Mouse (Mus musculus): ENCODE results near the gene Olfr572. TPM values are rescaled to one million over a fixed set of nuclear protein-coding genes. Genes with fewer than 3 reads are reported as not detected.

The Olfr572 gene
- polyA plus RNA-seq (2016; fragmentation: Nextera tagmentation; extraction: Ambion mirVana), result not detected in 2 replicates

DNA sequence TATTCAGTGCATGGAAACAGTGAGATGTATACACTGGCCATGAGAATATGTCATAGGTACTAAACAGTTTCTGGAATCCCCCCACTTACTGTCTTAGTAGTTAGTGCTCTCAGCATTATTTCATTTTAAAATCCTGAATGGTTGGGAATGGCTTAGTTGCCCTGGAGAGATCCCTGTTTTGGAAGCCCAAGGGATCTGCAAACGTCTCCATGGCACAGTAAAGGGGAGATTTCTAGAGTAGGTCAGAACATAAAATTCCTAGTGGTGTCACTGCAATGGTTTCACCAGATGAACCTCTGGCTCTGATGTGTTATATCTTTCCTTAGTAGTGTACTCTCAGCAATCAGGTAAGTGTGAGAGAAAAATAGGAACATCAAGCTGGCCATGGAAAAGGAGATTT lies at the start of gene Olfr572:
Olfr572 (plus strand) TSS at position 301 of the 400 bp plus-strand sequence.
- 51% methylated on average over 1 of the region's 1 CpGs for WGBS
- Histone ChIP-seq H3K9ac (no peak within 1 kb of the TSS), H3K4me1 (replicated peaks) (no peaks in the 10 kb centered on the region), H3K4me2 (no peak within 1 kb of the TSS), H3K27me3 (replicated peaks) (no peaks in the 10 kb centered on the region), H3K9me3 (replicated peaks) (no peaks in the 10 kb centered on the region), H3K4me3 (no peak within 1 kb of the TSS), H3K36me3 (no peaks in the 10 kb centered on the region), H3K27ac (ENCODE audit: poor library complexity, severe bottlenecking) (no peak within 1 kb of the TSS)
- ATAC-seq (ENCODE audit: insufficient number of reproducible peaks, low FRiP score), result no peak

DNA sequence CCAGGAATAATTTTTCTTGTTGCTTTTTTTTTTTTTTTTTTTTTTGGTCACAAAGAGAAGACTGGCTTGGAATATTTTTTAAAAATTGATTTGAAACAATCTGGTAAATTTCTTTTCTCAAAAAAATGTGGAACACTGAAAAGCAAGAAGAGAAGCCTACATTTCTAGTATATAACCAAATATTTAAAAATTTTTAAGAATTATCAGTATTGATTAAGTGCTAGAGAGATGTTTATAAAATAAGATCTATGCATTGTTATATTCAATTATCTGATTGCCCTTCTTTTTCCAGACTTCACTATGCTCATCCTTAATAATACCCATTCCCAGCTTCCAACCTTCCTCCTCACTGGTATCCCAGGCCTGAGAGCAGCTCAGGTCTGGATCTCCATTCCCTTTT lies 47.4 kb upstream of the Olfr572 start, which contains the start of gene Olfr568:
Olfr568 (plus strand) TSS at position 301 of the 400 bp plus-strand sequence.
- Histone ChIP-seq H3K27me3 (replicated peaks) (no peaks in the 10 kb centered on the region), H3K9ac (no peak within 1 kb of the TSS), H3K4me1 (replicated peaks) (no peaks in the 10 kb centered on the region), H3K27ac (ENCODE audit: poor library complexity, severe bottlenecking) (no peak within 1 kb of the TSS), H3K4me3 (no peak within 1 kb of the TSS), H3K9me3 (replicated peaks) (no peaks in the 10 kb centered on the region), H3K4me2 (no peak within 1 kb of the TSS), H3K36me3 (no peaks in the 10 kb centered on the region)
- no peak for ATAC-seq (ENCODE audit: insufficient number of reproducible peaks, low FRiP score)

DNA sequence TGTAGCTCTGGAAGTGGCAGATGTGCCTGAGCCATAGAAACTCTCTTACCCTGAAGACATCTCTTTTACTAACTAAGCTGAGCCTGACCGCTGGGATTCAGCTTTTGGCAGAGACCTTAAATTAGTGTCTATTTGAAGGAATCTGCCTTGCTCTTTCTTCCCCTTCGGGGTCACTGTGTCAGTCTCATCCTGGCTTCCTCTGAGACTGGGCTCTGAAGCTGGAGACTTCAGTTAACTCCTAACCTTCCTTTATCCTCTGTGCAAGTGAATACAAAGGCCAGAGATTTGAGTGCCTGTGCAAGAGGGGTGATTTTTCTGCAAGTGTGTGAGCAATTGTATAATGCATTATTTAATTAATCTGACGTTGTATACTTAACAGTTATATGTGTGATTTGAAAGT lies 33.4 kb upstream of the Olfr572 start, which contains the start of gene Olfr569:
Olfr569 (minus strand) TSS at position 101 of the 400 bp plus-strand sequence.
- H3K27ac ChIP-seq (ENCODE audit: poor library complexity, severe bottlenecking), result no peak within 1 kb of the TSS
- H3K4me2 ChIP-seq, result no peak within 1 kb of the TSS
- ATAC-seq (ENCODE audit: insufficient number of reproducible peaks, low FRiP score), result no peak
- no peaks in the 10 kb centered on the region for H3K4me1 ChIP-seq (replicated peaks)
- no peaks in the 10 kb centered on the region for H3K27me3 ChIP-seq (replicated peaks)
- H3K36me3 ChIP-seq, result no peaks in the 10 kb centered on the region
- H3K9ac ChIP-seq, result no peak within 1 kb of the TSS
- no peaks in the 10 kb centered on the region for H3K9me3 ChIP-seq (replicated peaks)
- WGBS, result 68% methylated on average over 3 of the region's 3 CpGs
- H3K4me3 ChIP-seq, result no peak within 1 kb of the TSS

DNA sequence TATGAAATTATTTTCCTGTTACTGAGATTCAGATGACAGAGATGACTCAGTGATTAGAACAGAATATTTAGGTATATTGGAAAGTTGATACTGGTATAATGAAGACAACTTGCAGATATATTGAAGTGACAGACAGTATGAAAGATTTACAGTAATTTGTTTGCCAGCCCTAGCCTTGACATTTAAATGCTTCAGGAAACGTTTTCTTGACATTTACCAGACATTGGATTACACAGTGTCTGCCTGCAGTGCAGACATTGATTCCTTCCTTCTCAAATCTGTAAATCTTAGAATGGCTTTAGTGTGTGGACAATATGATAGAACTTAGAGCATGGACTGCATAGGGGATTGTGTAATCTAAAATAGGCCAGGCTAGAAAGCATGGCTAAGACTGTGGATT lies 8.9 kb upstream of the Olfr572 start:
- Histone ChIP-seq H3K4me3 (no peak overlapping the region), H3K9ac (no peak overlapping the region), H3K9me3 (replicated peaks) (no peaks in the 10 kb centered on the region), H3K4me1 (replicated peaks) (0 out of 2 replicates have a peak, but pooled peaks cover 8% of the 10 kb centered on the region), H3K27me3 (replicated peaks) (no peaks in the 10 kb centered on the region), H3K27ac (ENCODE audit: poor library complexity, severe bottlenecking) (no peak overlapping the region), H3K36me3 (no peaks in the 10 kb centered on the region), H3K4me2 (no peak overlapping the region)
- WGBS, result 28% methylated on average over 1 of the region's 1 CpGs
- no peak for ATAC-seq (ENCODE audit: insufficient number of reproducible peaks, low FRiP score)

DNA sequence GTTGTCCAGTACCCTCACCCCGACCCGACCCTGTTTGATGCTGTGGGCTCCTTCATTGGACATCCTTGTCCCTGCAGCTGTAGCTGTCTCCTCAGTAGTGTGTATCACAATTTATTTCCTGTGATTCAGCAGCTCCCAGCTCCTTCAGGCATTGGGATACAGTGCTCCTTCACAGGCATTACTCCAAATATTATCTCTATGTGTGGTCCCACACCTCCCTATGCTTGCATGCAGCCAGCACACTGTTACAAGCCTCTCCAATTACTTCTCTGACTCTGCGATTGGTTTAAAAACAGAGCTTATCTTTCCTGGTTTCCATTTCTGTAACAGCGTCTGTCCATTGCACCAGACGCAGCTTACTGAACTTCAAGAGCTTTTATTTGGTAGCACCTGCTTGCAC lies 7.8 kb upstream of the Olfr572 start:
- no peaks in the 10 kb centered on the region for H3K9me3 ChIP-seq (replicated peaks)
- no peaks in the 10 kb centered on the region for H3K27me3 ChIP-seq (replicated peaks)
- no peak overlapping the region for H3K9ac ChIP-seq
- H3K4me1 ChIP-seq (replicated peaks), result 0 out of 2 replicates have a peak, but pooled peaks cover 8% of the 10 kb centered on the region
- H3K4me2 ChIP-seq, result no peak overlapping the region
- no peak overlapping the region for H3K27ac ChIP-seq (ENCODE audit: poor library complexity, severe bottlenecking)
- no peak for ATAC-seq (ENCODE audit: insufficient number of reproducible peaks, low FRiP score)
- WGBS, result 30% methylated on average over 5 of the region's 5 CpGs
- H3K4me3 ChIP-seq, result no peak overlapping the region
- no peaks in the 10 kb centered on the region for H3K36me3 ChIP-seq

DNA sequence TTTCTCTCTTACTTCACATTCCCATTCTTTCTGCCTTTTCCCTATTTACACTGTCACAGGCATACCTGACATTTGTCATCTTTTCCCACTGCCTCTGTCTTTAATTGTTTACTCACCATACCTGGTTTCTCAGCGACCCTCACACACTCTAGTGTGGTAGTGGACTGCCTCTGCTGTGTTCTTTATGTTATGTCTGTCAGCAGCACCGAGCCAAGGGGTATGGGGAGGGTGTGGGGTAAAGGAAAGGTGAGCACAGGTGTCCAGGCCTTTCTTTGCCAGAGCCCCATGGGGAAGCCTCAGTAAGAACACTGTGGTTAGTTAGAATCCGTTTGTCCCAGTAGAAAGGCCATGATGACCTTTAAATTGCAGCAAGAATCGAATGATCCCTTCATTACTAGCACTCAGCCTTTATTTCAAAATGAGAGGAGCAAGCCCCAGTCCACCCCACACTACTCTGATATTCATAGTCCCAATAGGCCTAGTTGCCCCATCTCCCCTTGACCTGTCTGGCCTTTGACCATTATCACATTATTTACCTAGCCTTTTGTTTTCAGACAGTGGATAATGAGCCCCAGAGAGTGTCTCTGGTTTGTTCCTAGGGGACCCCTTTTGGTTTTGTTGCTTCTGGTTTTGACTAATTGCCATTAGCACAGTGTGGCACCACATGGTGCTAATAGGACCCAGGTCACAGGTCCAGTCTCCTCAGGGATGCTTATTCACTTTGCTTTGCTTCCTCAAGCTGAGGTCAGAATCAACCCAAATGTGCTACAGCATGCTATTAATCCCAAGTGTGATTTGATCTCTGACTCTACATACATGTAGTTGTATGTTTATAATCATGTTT lies 7.0 kb upstream of the Olfr572 start, which contains the start of gene Olfr571:
Olfr571 (minus strand) TSS at position 505 of the 844 bp plus-strand sequence.
- no peaks in the 10 kb centered on the region for H3K36me3 ChIP-seq
- 0 out of 2 replicates have a peak, but pooled peaks cover 8% of the 10 kb centered on the region for H3K4me1 ChIP-seq (replicated peaks)
- no peaks in the 10 kb centered on the region for H3K9me3 ChIP-seq (replicated peaks)
- H3K27ac ChIP-seq (ENCODE audit: poor library complexity, severe bottlenecking), result no peak within 1 kb of the TSS
- H3K27me3 ChIP-seq (replicated peaks), result no peaks in the 10 kb centered on the region
- H3K4me2 ChIP-seq, result no peak within 1 kb of the TSS
- no peak within 1 kb of the TSS for H3K9ac ChIP-seq
- ATAC-seq (ENCODE audit: insufficient number of reproducible peaks, low FRiP score), result no peak
- whole genome bisulfite sequencing, result 59% methylated on average over 4 of the region's 4 CpGs
- H3K4me3 ChIP-seq, result no peak within 1 kb of the TSS

DNA sequence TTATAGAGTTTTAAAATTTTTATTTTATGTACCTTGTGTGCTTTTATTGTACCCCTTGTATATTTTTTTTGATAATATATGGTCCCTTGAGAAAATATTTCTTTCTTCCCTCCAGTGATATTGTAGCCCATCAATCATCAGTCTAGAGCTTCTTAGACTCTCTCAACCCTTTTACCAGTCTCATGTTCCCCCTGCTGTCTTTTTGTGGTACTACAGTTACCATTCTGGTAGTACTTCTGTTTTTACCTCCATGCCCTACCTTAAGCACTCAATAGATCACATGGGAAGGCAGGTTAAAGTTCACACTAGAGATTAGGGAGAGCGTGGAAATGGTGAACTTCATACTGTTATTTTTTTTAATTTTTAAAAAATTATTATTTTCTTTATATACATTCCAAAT lies 4.6 kb upstream of the Olfr572 start:
- no peaks in the 10 kb centered on the region for H3K36me3 ChIP-seq
- WGBS, result 11% methylated on average over 1 of the region's 1 CpGs
- ATAC-seq (ENCODE audit: insufficient number of reproducible peaks, low FRiP score), result peak; percentile 66
- H3K27me3 ChIP-seq (replicated peaks), result no peaks in the 10 kb centered on the region
- H3K27ac ChIP-seq (ENCODE audit: poor library complexity, severe bottlenecking), result no peak overlapping the region
- no peak overlapping the region for H3K4me2 ChIP-seq
- no peak overlapping the region for H3K9ac ChIP-seq
- no peaks in the 10 kb centered on the region for H3K9me3 ChIP-seq (replicated peaks)
- no peak overlapping the region for H3K4me3 ChIP-seq
- H3K4me1 ChIP-seq (replicated peaks), result 0 out of 2 replicates have a peak, but pooled peaks cover 6% of the 10 kb centered on the region

DNA sequence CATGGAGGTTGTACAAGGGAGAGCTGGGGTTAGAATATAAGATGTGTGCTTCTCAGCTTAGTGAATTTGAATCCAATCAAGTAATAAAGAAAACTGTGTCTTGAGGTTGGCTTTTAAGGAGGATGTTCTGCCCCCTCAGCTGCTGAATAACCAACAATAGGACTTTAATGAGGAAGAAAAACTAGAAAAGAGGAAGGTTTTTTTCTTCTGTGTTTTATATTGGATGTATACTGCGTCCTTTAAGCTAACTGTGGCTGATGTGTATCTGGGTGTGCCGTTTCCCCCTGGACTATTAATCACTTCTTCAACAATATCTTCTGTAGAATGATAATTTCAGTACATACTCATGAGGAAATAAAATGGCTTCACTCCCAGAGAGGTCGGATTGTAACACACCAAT lies 2.9 kb downstream of the Olfr572 start:
- ATAC-seq (ENCODE audit: insufficient number of reproducible peaks, low FRiP score), result no peak
- Histone ChIP-seq H3K4me2 (no peak overlapping the region), H3K4me1 (replicated peaks) (no peaks in the 10 kb centered on the region), H3K9ac (no peak overlapping the region), H3K9me3 (replicated peaks) (no peaks in the 10 kb centered on the region), H3K36me3 (no peaks in the 10 kb centered on the region), H3K4me3 (no peak overlapping the region), H3K27me3 (replicated peaks) (no peaks in the 10 kb centered on the region), H3K27ac (ENCODE audit: poor library complexity, severe bottlenecking) (no peak overlapping the region)
- WGBS, result 68% methylated on average over 3 of the region's 3 CpGs

DNA sequence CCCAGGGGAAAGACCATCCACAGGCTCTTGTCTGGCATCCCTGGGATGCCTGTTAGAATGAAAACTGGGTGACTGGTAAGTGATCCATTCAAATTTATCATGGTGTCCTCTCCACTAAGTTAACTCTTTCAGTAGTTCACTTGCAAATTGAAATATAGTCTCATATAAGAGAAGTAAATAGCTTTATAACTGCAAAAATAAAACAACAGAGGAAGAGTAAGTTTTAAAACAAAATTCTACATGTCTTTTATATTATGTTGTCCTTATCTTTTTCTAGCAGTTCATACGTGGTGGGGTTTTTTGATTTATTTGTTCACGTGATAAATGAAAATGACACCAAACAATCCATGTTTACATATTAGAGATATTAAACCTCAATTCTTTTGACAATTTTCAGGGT lies 18.3 kb downstream of the Olfr572 start, which contains the start of gene Olfr573-ps1:
Olfr573-ps1 (minus strand) TSS at position 101 of the 400 bp plus-strand sequence.
- no peaks in the 10 kb centered on the region for H3K27me3 ChIP-seq (replicated peaks)
- H3K9ac ChIP-seq, result no peak within 1 kb of the TSS
- H3K36me3 ChIP-seq, result no peaks in the 10 kb centered on the region
- WGBS, result 82% methylated on average over 2 of the region's 2 CpGs
- H3K4me2 ChIP-seq, result no peak within 1 kb of the TSS
- H3K4me1 ChIP-seq (replicated peaks), result no peaks in the 10 kb centered on the region
- H3K9me3 ChIP-seq (replicated peaks), result no peaks in the 10 kb centered on the region
- H3K27ac ChIP-seq (ENCODE audit: poor library complexity, severe bottlenecking), result no peak within 1 kb of the TSS
- no peak within 1 kb of the TSS for H3K4me3 ChIP-seq
- no peak for ATAC-seq (ENCODE audit: insufficient number of reproducible peaks, low FRiP score)

DNA sequence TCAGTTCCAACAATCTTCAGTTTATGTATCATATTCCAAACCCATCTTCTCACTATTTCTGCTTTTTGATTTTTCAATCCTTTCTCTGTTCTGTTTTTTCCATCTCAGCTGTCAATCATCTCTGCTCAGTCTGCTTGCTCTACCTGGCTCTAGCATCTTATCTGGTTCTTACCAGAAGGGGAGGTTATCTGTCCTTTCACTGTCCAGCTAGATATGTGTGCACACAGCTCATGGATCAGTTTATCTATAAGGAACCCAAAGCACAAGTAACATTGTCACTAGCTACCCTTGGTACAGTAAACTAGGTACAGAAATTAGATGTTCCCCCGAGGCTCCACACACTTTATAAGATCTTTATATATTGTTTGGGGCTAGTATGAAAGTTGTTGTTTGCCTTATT lies 19.2 kb downstream of the Olfr572 start:
- peak; percentile 80; the same call in 1 of the 2 replicates for ATAC-seq (ENCODE audit: insufficient number of reproducible peaks, low FRiP score)
- no peaks in the 10 kb centered on the region for H3K9me3 ChIP-seq (replicated peaks)
- H3K27ac ChIP-seq (ENCODE audit: poor library complexity, severe bottlenecking), result no peak overlapping the region
- no peak overlapping the region for H3K4me3 ChIP-seq
- H3K36me3 ChIP-seq, result no peaks in the 10 kb centered on the region
- no peaks in the 10 kb centered on the region for H3K4me1 ChIP-seq (replicated peaks)
- 76% methylated on average over 1 of the region's 1 CpGs for WGBS
- H3K9ac ChIP-seq, result no peak overlapping the region
- no peaks in the 10 kb centered on the region for H3K27me3 ChIP-seq (replicated peaks)
- H3K4me2 ChIP-seq, result no peak overlapping the region

DNA sequence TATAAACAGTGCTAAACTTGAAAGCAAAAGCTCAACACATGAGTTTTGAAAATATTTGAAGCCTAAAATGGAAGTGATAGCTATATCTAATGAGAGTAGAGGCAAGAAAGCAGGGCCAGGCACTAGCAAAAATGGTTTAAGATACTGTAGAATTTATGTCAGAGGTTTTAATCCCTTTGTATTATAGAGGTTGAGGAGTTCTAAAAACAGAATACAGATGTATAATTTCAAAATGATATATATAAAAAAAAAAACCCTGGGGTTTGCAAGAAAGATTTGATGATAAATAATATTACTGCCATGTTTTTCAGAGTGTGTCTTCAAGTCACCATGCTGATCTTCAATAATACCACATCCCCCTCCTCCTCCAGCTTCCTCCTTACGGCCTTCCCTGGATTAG lies 24.0 kb downstream of the Olfr572 start, which contains the start of gene Olfr574:
Olfr574 (plus strand) TSS at position 301 of the 400 bp plus-strand sequence.
- no peak for ATAC-seq (ENCODE audit: insufficient number of reproducible peaks, low FRiP score)
- WGBS, result 94% methylated on average over 1 of the region's 1 CpGs
- no peaks in the 10 kb centered on the region for H3K27me3 ChIP-seq (replicated peaks)
- no peaks in the 10 kb centered on the region for H3K4me1 ChIP-seq (replicated peaks)
- H3K27ac ChIP-seq (ENCODE audit: poor library complexity, severe bottlenecking), result no peak within 1 kb of the TSS
- no peak within 1 kb of the TSS for H3K9ac ChIP-seq
- H3K4me2 ChIP-seq, result no peak within 1 kb of the TSS
- no peak within 1 kb of the TSS for H3K4me3 ChIP-seq
- H3K36me3 ChIP-seq, result no peaks in the 10 kb centered on the region
- H3K9me3 ChIP-seq (replicated peaks), result no peaks in the 10 kb centered on the region

Data from heart, embryonic 12.5 days (tissue).